Mouse (Mus musculus): Measurements from ENCODE around the gene Eid2b. TPM values are rescaled to one million over a fixed set of nuclear protein-coding genes. Genes with fewer than 3 reads are reported as not detected.

Eid2b gene
- polyA plus RNA-seq, 1 experiment from 2014 or later, result 44.9 TPM

Other genes starting within 250 kb of the Eid2b start
- gene Psmc4, start 227.6 kb upstream of the Eid2b start, polyA plus RNA-seq (2015; fragmentation: Nextera tagmentation; extraction: Ambion mirVana), result 345 and 350 TPM in 2 replicates
- 0.06 and 0.10 TPM in 2 replicates for gene Fcgbp, start 206.5 kb upstream of the Eid2b start, polyA plus RNA-seq (2015; fragmentation: Nextera tagmentation; extraction: Ambion mirVana)
- gene 9530053A07Rik, start 148.3 kb upstream of the Eid2b start, polyA plus RNA-seq (2015; fragmentation: Nextera tagmentation; extraction: Ambion mirVana), result 0.08 and 0.11 TPM in 2 replicates
- 97.0 and 109 TPM in 2 replicates for gene Fbl, start 108.0 kb upstream of the Eid2b start, polyA plus RNA-seq (2015; fragmentation: Nextera tagmentation; extraction: Ambion mirVana)
- gene Dyrk1b, start 98.3 kb upstream of the Eid2b start, polyA plus RNA-seq (2015; fragmentation: Nextera tagmentation; extraction: Ambion mirVana), result 18.1 and 18.6 TPM in 2 replicates
- 5.4 and 16.7 TPM in 2 replicates for gene Eid2, start 9.9 kb upstream of the Eid2b start, polyA plus RNA-seq (2015; fragmentation: Nextera tagmentation; extraction: Ambion mirVana)
- gene Selenov, start 13.4 kb downstream of the Eid2b start, polyA plus RNA-seq (2015; fragmentation: Nextera tagmentation; extraction: Ambion mirVana), result 0.24 and 0.31 TPM in 2 replicates
- gene Dll3, start 24.5 kb downstream of the Eid2b start, polyA plus RNA-seq (2015; fragmentation: Nextera tagmentation; extraction: Ambion mirVana), result 15.4 and 16.7 TPM in 2 replicates
- 149 and 158 TPM in 2 replicates for gene Timm50, start 34.3 kb downstream of the Eid2b start, polyA plus RNA-seq (2015; fragmentation: Nextera tagmentation; extraction: Ambion mirVana)
- 104 and 107 TPM in 2 replicates for gene Supt5, start 61.0 kb downstream of the Eid2b start, polyA plus RNA-seq (2015; fragmentation: Nextera tagmentation; extraction: Ambion mirVana)
- 514 and 544 TPM in 2 replicates for gene Rps16, start 72.9 kb downstream of the Eid2b start, polyA plus RNA-seq (2015; fragmentation: Nextera tagmentation; extraction: Ambion mirVana)
- gene Plekhg2, start 94.9 kb downstream of the Eid2b start, polyA plus RNA-seq (2015; fragmentation: Nextera tagmentation; extraction: Ambion mirVana), result 42.8 and 47.8 TPM in 2 replicates
- gene Zfp36, start 102.5 kb downstream of the Eid2b start, polyA plus RNA-seq (2015; fragmentation: Nextera tagmentation; extraction: Ambion mirVana), result 5.6 and 5.7 TPM in 2 replicates
- 44.6 and 46.9 TPM in 2 replicates for gene Med29, start 115.0 kb downstream of the Eid2b start, polyA plus RNA-seq (2015; fragmentation: Nextera tagmentation; extraction: Ambion mirVana)
- 98.0 and 106 TPM in 2 replicates for gene Paf1, start 115.2 kb downstream of the Eid2b start, polyA plus RNA-seq (2015; fragmentation: Nextera tagmentation; extraction: Ambion mirVana)
- gene Gmfg, start 159.7 kb downstream of the Eid2b start, polyA plus RNA-seq (2015; fragmentation: Nextera tagmentation; extraction: Ambion mirVana), result 4.0 and 4.7 TPM in 2 replicates
- gene Lrfn1, start 174.2 kb downstream of the Eid2b start, polyA plus RNA-seq (2015; fragmentation: Nextera tagmentation; extraction: Ambion mirVana), result 10.9 and 13.0 TPM in 2 replicates
- gene Ifnl2, start 232.7 kb downstream of the Eid2b start, polyA plus RNA-seq (2015; fragmentation: Nextera tagmentation; extraction: Ambion mirVana), result not detected in 2 replicates
- not detected in 2 replicates for gene Ifnl3, start 245.1 kb downstream of the Eid2b start, polyA plus RNA-seq (2015; fragmentation: Nextera tagmentation; extraction: Ambion mirVana)

Measured in forebrain, embryonic 15.5 days (tissue).